Mouse (Mus musculus): Measurements from ENCODE around the gene Evpl.

DNA sequence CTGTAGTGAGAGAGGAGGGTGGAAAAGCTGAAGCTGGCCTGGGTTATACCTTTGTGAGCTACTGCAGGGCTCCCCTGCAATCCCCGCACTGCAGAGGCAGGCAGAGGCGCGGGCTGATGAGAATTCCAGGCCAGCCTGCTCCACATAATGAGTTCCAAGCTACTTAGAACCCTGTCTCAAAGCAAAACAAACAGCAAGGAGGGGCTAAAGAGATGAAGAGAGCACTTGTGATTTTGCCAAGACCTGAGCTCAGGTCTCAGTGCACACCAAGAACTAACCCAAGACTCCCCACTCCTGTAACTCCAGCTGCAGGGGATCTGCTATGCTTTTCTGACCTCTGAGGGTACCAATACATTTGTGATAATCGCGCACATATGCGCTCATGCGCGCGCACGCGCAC lies 51.5 kb downstream of the Evpl start:
- TF ChIP-seq CTCF (IDR thresholded peaks at IDR 0.05; ENCODE audit: insufficient read depth, low read depth, low read length) (no peak), POLR2A (IDR thresholded peaks at IDR 0.05; ENCODE audit: insufficient read depth, low read depth, low read length) (no peak)

Data from olfactory bulb, adult 2 months (tissue).